Mouse (Mus musculus): ENCODE measurements at regions not wholly inside any gene's neighbourhood (a gene's known extent, or its start where the extent isn't known, plus 50 kb on each side); places are given as distances from the start of the nearest gene placed in this dataset.

DNA sequence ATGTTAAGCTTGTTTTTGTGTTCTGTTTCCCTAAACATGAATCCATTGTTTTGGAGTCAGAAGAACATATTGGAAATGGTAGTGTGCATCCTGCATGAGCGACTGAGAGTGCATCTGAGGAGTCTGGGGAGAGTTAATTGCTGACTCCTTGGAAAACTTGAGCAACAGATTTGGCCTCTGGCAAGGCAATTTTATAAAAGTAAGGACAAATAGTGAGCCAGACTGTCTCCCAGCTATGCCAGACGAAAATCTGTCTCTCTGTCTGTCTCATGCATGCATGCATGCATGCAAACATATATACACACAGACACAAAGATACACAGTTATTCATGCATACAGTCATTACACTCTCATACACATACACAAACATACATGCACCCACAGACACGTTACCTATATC, 2232.7 kb downstream of the 4930444P10Rik start:
- Histone ChIP-seq H3K36me3 (no peaks in the 10 kb centered on the region), H3K27me3 (peaks cover 9% of the 10 kb centered on the region), H3K9ac (no peak overlapping the region), H3K9me3 (no peaks in the 10 kb centered on the region), H3K27ac (no peak overlapping the region), H3K4me2 (replicated peaks) (no peak overlapping the region), H3K4me3 (no peak overlapping the region), H3K4me1 (peaks cover 49% of the 10 kb centered on the region)
- ATAC-seq (ENCODE audit: low FRiP score, low read depth), result no peak
- WGBS, result 30% methylated on average over 3 of the region's 3 CpGs

DNA sequence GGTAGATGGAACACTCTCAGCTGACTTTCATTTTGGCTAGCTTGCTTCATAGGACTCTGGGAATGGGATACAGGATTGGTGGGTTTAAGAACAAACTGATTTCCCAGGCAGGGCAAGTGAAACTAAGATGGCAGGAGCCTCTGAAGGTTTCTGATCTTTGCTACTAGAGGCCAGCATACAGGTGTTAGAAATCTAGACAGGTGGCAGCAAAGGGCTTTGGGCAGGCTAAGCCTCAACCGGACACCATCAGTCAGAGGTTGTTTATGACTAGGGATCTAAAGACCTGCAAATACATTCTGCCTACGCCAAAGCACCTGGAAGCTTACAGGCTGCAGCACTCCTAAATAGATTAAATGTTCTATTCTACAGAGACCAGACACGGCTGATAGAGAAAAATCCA, 2233.4 kb downstream of the 4930444P10Rik start:
- H3K36me3 ChIP-seq, result no peaks in the 10 kb centered on the region
- no peak overlapping the region for H3K4me3 ChIP-seq
- no peak overlapping the region for H3K27ac ChIP-seq
- peaks cover 17% of the 10 kb centered on the region for H3K27me3 ChIP-seq
- ATAC-seq (ENCODE audit: low FRiP score, low read depth), result no peak
- peaks cover 52% of the 10 kb centered on the region for H3K4me1 ChIP-seq
- H3K9me3 ChIP-seq, result no peaks in the 10 kb centered on the region
- H3K4me2 ChIP-seq (replicated peaks), result no peak overlapping the region
- no peak overlapping the region for H3K9ac ChIP-seq
- WGBS, result 9% methylated on average over 3 of the region's 3 CpGs

DNA sequence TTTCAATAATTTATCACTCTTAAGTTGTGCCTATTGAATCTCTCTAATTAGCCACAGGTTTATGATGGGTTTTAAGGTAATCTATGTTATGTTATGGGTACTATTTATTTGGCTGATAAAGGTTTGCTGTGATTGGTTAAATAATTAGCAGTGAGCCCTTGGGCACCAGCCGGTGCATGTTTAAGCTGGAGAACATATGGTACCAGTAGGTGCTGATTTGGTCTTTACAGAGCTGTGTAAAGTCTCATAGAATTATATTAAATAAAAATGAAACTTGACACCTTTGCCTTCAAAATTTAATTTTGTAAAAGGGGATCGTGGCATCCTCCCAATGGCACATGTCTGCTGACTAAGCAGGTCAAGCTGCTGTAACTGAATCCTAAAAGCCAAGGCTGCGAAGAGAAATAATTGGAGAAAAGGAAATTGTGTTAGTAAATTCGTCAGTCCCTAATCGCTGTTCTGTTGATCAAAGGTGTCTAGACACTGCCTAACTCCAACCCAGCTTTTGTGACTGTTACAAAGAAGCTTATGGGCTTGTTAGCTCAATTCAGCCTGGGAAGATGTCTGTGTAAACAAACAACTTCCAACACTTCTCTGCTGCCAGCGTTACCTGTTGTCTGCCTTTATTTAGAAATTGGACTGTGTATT, 2234.6 kb downstream of the 4930444P10Rik start:
- peaks cover 44% of the 10 kb centered on the region for H3K4me1 ChIP-seq
- H3K4me2 ChIP-seq (replicated peaks), result no peak overlapping the region
- no peak overlapping the region for H3K4me3 ChIP-seq
- 21% methylated on average over 6 of the region's 6 CpGs for WGBS
- H3K36me3 ChIP-seq, result no peaks in the 10 kb centered on the region
- no peak overlapping the region for H3K9ac ChIP-seq
- H3K9me3 ChIP-seq, result no peaks in the 10 kb centered on the region
- H3K27ac ChIP-seq, result no peak overlapping the region
- H3K27me3 ChIP-seq, result peaks cover 20% of the 10 kb centered on the region
- ATAC-seq (ENCODE audit: low FRiP score, low read depth), result no peak

DNA sequence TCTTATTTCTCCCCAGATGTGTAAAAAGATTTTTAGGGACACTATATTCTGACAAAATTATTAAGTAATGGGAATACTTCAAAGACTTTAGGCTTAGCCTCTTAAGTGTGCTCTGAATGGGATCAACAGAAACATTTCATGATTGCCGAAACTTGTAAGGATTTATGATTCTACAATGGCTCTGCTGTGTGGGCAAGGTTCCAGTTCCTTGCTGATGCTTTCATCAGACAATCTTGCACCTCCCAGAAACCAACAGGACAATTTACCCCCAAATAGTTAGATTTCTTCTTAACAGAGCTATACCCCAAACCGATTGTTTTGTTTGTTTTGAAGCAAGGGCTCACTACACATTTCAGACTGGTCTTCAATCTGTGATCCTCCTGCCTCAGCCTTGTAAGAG, 2236.1 kb downstream of the 4930444P10Rik start:
- H3K36me3 ChIP-seq, result no peaks in the 10 kb centered on the region
- H3K9ac ChIP-seq, result no peak overlapping the region
- H3K4me1 ChIP-seq, result peaks cover 40% of the 10 kb centered on the region
- ATAC-seq (ENCODE audit: low FRiP score, low read depth), result no peak
- H3K9me3 ChIP-seq, result no peaks in the 10 kb centered on the region
- no peak overlapping the region for H3K27ac ChIP-seq
- 66% methylated on average over 2 of the region's 2 CpGs for WGBS
- H3K4me3 ChIP-seq, result no peak overlapping the region
- no peak overlapping the region for H3K4me2 ChIP-seq (replicated peaks)
- peaks cover 20% of the 10 kb centered on the region for H3K27me3 ChIP-seq

DNA sequence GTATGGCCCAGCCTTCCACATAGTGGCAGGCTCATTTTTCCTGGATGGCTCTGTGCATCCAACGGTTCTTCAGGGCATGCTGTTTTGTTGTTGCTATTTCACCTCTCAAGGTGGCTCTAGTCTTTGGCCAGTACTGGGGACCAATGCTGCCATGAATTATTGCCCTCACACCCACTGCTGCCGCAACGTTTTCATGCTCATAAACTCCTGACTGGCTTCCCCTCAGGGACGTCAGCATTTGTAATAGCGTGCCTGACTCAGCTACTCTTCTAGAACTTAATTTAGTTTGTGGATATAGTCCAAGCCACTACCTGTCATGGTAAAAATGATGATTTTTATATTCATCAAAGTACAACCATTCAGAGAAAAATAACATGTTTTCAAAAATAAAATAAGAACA, 2242.0 kb downstream of the 4930444P10Rik start:
- Histone ChIP-seq H3K4me2 (replicated peaks) (no peak overlapping the region), H3K4me1 (peaks cover 12% of the 10 kb centered on the region; the same call in 1 of the 2 replicates), H3K27me3 (peaks cover 14% of the 10 kb centered on the region), H3K4me3 (no peak overlapping the region), H3K9ac (no peak overlapping the region), H3K36me3 (no peaks in the 10 kb centered on the region), H3K9me3 (no peaks in the 10 kb centered on the region), H3K27ac (no peak overlapping the region)
- no peak for ATAC-seq (ENCODE audit: low FRiP score, low read depth)
- 28% methylated on average over 5 of the region's 5 CpGs for WGBS

DNA sequence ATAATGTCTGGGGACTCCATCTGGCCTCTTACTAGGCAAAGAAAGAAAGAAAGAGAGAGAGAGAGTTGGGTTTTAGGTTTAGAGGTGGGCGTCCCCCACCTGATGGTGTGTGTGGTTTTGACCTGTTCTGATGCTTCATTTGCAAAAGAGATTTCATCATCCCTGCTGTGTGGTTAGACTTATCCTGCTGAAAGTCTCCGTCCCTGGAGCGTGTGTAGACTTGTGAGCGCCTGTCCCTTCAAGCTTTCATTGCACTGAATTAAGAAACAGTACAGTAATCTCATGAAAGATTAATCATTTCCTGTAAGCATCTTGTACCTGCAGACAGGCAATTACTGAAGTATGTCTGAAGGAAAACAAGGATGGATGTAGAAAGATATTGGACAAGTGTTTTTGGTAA, 2244.1 kb downstream of the 4930444P10Rik start:
- ATAC-seq (ENCODE audit: low FRiP score, low read depth), result no peak
- Histone ChIP-seq H3K27ac (no peak overlapping the region), H3K4me2 (replicated peaks) (no peak overlapping the region), H3K9me3 (no peaks in the 10 kb centered on the region), H3K36me3 (no peaks in the 10 kb centered on the region), H3K27me3 (0 out of 2 replicates have a peak, but pooled peaks cover 5% of the 10 kb centered on the region), H3K4me1 (peaks cover 7% of the 10 kb centered on the region; the same call in 1 of the 2 replicates), H3K4me3 (no peak overlapping the region), H3K9ac (no peak overlapping the region)
- WGBS, result 74% methylated on average over 4 of the region's 4 CpGs

DNA sequence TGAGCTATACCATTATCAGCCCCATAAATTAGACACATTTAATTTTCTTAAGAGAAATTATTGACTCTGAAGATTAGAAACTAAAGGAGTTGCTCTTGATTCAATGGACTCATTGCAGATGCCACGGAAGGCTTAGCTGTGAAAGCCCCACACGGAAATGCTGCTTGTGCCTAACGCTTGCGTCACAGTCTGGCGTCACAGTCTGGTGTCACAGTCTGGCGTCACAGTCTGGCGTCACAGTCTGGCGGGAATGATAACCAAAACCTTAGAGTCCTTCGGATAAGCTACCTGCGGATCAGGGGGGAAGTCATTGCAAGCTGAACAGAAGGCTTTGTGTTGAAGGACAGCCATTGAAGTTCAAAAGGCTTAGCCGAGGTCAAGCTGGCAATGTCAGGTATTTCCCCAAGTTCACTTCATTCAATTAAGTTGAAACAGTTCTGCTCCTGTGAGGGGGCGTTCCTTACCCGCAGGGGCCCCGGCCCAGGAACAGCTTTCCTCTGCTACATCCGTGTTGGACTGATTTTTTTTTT, 2246.7 kb downstream of the 4930444P10Rik start:
- H3K9ac ChIP-seq, result no peak overlapping the region
- H3K27ac ChIP-seq, result no peak overlapping the region
- H3K4me1 ChIP-seq, result peaks cover 7% of the 10 kb centered on the region; the same call in 1 of the 2 replicates
- H3K36me3 ChIP-seq, result no peaks in the 10 kb centered on the region
- ATAC-seq (ENCODE audit: low FRiP score, low read depth), result no peak
- H3K9me3 ChIP-seq, result no peaks in the 10 kb centered on the region
- 47% methylated on average over 15 of the region's 15 CpGs for WGBS
- peaks cover 12% of the 10 kb centered on the region; the same call in 1 of the 2 replicates for H3K27me3 ChIP-seq
- no peak overlapping the region for H3K4me2 ChIP-seq (replicated peaks)
- H3K4me3 ChIP-seq, result no peak overlapping the region

DNA sequence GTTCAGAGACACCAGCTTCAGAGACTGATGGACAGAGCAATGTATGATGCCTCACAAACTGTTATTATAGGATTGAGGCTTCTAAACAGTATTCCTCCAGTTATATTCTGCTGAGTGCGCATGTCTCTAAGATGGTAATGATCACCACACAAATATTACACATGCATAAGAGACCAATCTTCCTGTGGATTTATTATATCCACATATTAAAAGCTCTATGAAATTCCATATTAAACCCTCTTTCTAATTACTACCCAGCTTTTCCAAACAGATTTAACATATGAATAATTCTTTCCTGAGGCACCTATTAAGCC, 2252.9 kb downstream of the 4930444P10Rik start:
- peaks cover 13% of the 10 kb centered on the region for H3K27me3 ChIP-seq
- no peak overlapping the region for H3K27ac ChIP-seq
- 100% methylated on average over 1 of the region's 1 CpGs for WGBS
- H3K4me2 ChIP-seq (replicated peaks), result no peak overlapping the region
- no peak overlapping the region for H3K9ac ChIP-seq
- no peak for ATAC-seq (ENCODE audit: low FRiP score, low read depth)
- H3K4me1 ChIP-seq, result peaks cover 7% of the 10 kb centered on the region; the same call in 1 of the 2 replicates
- no peak overlapping the region for H3K4me3 ChIP-seq
- no peaks in the 10 kb centered on the region for H3K9me3 ChIP-seq
- no peaks in the 10 kb centered on the region for H3K36me3 ChIP-seq

DNA sequence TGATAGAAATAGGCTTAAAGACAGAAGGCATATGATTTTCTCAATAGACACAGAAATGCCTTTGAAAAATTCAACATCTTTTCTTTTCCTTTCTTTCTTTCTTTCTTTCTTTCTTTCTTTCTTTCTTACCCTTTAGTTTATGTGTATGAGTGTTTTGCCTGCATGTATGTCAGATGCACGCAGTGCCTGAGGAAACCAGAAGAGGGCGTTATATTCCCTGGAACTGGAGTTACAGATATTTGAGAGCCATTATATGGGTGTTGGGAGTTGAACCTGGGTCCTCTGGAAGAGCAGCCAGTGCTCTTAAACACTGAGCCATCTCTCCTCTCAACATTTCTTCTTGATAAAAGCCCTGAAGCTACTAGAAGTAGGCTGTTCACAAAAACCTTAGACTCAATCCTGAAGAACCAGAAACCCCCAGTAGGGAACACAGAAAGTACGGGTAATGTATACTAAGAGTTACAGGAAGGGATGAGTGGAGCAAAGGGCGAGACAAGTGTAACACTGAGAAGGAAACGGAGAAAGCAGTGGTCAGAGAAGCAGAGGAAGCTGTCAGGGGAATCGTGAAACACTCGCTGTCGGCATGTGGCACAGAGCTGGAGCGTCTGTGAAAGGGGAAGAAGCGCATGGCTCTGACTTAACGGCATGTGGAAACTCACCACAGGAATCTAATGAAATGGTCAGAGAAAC, 2253.4 kb downstream of the 4930444P10Rik start:
- H3K4me2 ChIP-seq (replicated peaks), result no peak overlapping the region
- WGBS, result 46% methylated on average over 11 of the region's 11 CpGs
- no peak for ATAC-seq (ENCODE audit: low FRiP score, low read depth)
- H3K27me3 ChIP-seq, result peaks cover 11% of the 10 kb centered on the region
- H3K9me3 ChIP-seq, result no peaks in the 10 kb centered on the region
- no peaks in the 10 kb centered on the region for H3K36me3 ChIP-seq
- H3K27ac ChIP-seq, result no peak overlapping the region
- no peak overlapping the region for H3K9ac ChIP-seq
- H3K4me3 ChIP-seq, result no peak overlapping the region
- H3K4me1 ChIP-seq, result peaks cover 11% of the 10 kb centered on the region; the same call in 1 of the 2 replicates

DNA sequence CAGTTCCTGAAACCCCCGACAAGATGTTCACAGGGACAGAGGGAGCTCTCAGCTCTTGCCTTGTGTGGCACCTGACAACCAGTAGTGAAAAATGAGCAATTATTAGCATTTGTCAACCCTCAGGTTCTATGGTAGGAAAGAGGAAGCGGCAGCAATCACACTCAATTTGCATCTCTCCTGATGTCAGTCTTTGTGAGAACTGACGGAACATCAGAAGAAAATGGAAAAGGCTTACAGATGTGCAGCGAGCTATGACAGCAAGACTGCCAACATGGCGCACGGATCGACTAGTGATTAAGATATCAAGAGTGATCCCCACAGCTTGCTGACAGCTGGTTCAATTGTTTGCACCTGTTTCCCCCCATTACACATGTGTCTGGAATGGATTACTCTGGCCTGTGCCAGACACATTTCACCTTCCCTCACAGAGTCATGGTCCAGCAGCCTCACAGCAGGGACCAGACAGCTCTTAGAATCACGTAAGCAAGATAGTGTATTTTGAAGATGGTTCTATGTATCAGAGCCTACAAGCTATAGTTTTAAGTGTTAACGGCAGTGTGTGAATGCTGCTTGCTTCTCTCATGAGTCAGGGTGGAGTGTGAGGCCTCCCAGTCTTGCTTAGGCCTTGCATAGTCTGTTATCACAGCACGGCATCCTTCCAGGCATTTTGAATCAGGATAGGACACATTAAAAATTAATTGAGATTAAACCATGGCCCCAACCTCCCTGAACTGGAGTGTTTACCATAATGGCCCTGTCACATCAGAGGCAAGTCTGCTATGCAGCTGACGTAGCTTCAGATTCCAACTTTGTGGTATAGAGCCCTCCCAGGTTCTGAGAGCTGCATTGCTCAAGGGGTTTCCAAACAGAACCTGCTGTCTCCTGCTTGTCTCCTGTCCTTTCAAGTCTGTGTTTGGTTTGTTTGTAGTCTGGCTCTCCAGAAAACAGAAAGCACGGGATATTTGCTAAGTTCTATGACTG, 2258.0 kb downstream of the 4930444P10Rik start:
- 55% methylated on average over 12 of the region's 12 CpGs for WGBS
- ATAC-seq (ENCODE audit: low FRiP score, low read depth), result peak; percentile 59; the same call in 1 of the 2 replicates

DNA sequence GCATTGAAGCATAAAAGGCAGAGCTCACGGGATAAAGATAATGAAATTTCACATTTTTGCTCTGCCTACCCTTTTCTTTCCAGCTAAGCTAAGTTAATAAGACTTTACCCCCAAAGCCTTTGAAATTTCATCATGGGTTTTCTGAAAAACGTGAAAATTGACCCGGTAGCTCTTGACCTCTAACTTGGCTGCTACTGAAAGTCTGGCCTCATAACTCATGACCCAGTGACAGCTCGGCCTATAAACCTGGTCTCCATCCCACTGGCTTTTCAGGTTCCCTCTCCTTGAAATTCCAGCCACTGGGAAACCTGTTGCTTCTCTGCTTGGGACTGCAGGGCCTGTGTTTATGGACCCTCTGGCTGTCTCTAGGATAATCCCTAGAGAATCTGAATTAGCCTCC, 2285.3 kb downstream of the 4930444P10Rik start:
- Histone ChIP-seq H3K9me3 (no peaks in the 10 kb centered on the region), H3K36me3 (no peaks in the 10 kb centered on the region), H3K4me3 (no peak overlapping the region), H3K27ac (no peak overlapping the region), H3K9ac (no peak overlapping the region), H3K4me2 (replicated peaks) (no peak overlapping the region), H3K4me1 (no peaks in the 10 kb centered on the region), H3K27me3 (no peaks in the 10 kb centered on the region)
- no peak for ATAC-seq (ENCODE audit: low FRiP score, low read depth)
- WGBS, result 27% methylated on average over 4 of the region's 4 CpGs

More for the DNA sequence above, 2258.0 kb downstream of the 4930444P10Rik start:
- peaks cover 12% of the 10 kb centered on the region for H3K27me3 ChIP-seq
- H3K4me2 ChIP-seq (replicated peaks), result no peak overlapping the region
- no peak overlapping the region for H3K27ac ChIP-seq
- H3K4me3 ChIP-seq, result no peak overlapping the region
- H3K4me1 ChIP-seq, result peaks cover 11% of the 10 kb centered on the region; the same call in 1 of the 2 replicates
- H3K9me3 ChIP-seq, result no peaks in the 10 kb centered on the region
- H3K9ac ChIP-seq, result no peak overlapping the region
- H3K36me3 ChIP-seq, result no peaks in the 10 kb centered on the region

DNA sequence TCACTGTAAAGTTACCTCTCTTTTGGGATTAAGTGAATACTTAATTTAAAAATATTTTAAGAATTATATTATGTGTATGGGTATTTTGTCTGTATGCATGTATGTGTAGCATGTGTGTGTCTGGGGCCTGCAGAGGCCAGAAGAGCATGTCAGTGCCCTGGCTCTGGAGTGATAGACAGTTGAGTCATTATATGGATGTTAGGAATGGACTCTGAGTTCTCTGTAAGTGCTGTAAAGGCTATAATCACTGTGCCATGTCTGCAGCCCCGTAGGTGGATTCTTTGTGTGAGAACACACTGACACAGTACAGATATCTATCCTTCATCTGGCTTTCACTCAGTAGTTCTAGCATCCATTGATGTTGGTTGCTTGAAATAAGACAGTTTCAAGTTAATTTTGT, 2292.7 kb downstream of the 4930444P10Rik start:
- no peaks in the 10 kb centered on the region for H3K27me3 ChIP-seq
- no peak for ATAC-seq (ENCODE audit: low FRiP score, low read depth)
- H3K9ac ChIP-seq, result no peak overlapping the region
- H3K9me3 ChIP-seq, result no peaks in the 10 kb centered on the region
- 80% methylated on average over 1 of the region's 1 CpGs for WGBS
- H3K4me1 ChIP-seq, result no peaks in the 10 kb centered on the region
- H3K27ac ChIP-seq, result no peak overlapping the region
- H3K4me2 ChIP-seq (replicated peaks), result no peak overlapping the region
- H3K36me3 ChIP-seq, result no peaks in the 10 kb centered on the region
- H3K4me3 ChIP-seq, result no peak overlapping the region

All from limb, embryonic 13.5 days (tissue).